Mouse (Mus musculus): ENCODE results near the gene Sox13. TPM values are rescaled to one million over a fixed set of nuclear protein-coding genes. Genes with fewer than 3 reads are reported as not detected.

The Sox13 gene
- total and polyA plus RNA-seq, 3 experiments: 0.34 to 1.4 (median 0.90) TPM

GRCm38 (mm10) chr1:133333937-133334336 is 90.2 kb downstream of the Sox13 start:
- Histone ChIP-seq H3K79me2 (replicated peaks; ENCODE audit: control insufficient read depth, extremely low read depth, insufficient read depth, poor library complexity, severe bottlenecking) (no peaks in the 10 kb centered on the region), H3K4me1 (ENCODE audit: control insufficient read depth in 1 of 2, insufficient read depth in 2 of 2) (no peaks in the 10 kb centered on the region), H3K4me2 (ENCODE audit: insufficient read depth, low read depth, poor library complexity, severe bottlenecking) (no peak overlapping the region), H3K36me3 (replicated peaks in 1 of 2; ENCODE audit: control insufficient read depth in 1 of 2, insufficient read depth in 1 of 2, low read length in 1 of 2) (no peaks in the 10 kb centered on the region), H3K9ac (ENCODE audit: insufficient read depth, low read depth) (no peak overlapping the region), H3K27me3 (replicated peaks) (peaks cover 68% of the 10 kb centered on the region), H3K9me3 (replicated peaks; ENCODE audit: low read length) (peaks cover 6% of the 10 kb centered on the region), H3K4me3 (replicated peaks in 1 of 3; ENCODE audit: low read depth in 2 of 3, low read length in 2 of 3, poor library complexity in 1 of 3) (no peak overlapping the region), H3K27ac (ENCODE audit: insufficient read depth, low read depth) (no peak overlapping the region)
- in situ Hi-C loops (cut with MboI; ENCODE audit: low pct_ligation_motif_present, low pct_unique_long_range_greater_than_20kb, low sequenced_read_pairs) (no loop called here), dilution Hi-C loops (cut with MboI; ENCODE audit: extremely low pct_ligation_motif_present, extremely low pct_unique_long_range_greater_than_20kb, low sequenced_read_pairs) (no loop called here)
- TF ChIP-seq JUN (IDR thresholded peaks at IDR 0.05; ENCODE audit: insufficient read depth, low read depth, low read length) (no peak), KAT2A (IDR thresholded peaks at IDR 0.05; ENCODE audit: insufficient replicate concordance, low read length) (no peak), RAD21 (IDR thresholded peaks at IDR 0.05; ENCODE audit: low read depth, low read length) (no peak), ZMIZ1 (IDR thresholded peaks at IDR 0.05; ENCODE audit: low read depth, low read length) (no peak), ZKSCAN1 (IDR thresholded peaks at IDR 0.05; ENCODE audit: borderline replicate concordance, low read depth, low read length) (no peak), BHLHE40 (IDR thresholded peaks at IDR 0.05; ENCODE audit: low read depth, low read length) (no peak), IRF4 (IDR thresholded peaks at IDR 0.05; ENCODE audit: low read depth, low read length) (no peak), SIN3A (IDR thresholded peaks at IDR 0.05; ENCODE audit: low read length) (no peak), MAX (IDR thresholded peaks at IDR 0.05; ENCODE audit: low read length) (no peak), NRF1 (IDR thresholded peaks at IDR 0.05; ENCODE audit: low read depth, low read length) (no peak), EP300 (IDR thresholded peaks at IDR 0.05; ENCODE audit: low read length) (no peak), MEF2A (IDR thresholded peaks at IDR 0.05; ENCODE audit: borderline replicate concordance, low read depth, low read length) (no peak), NELFE (IDR thresholded peaks at IDR 0.05; ENCODE audit: low read depth, low read length) (no peak), MXI1 (IDR thresholded peaks at IDR 0.05; ENCODE audit: low read depth, low read length) (no peak)
- DNase-seq (ENCODE audit: extremely low read depth): no peak

- Histone ChIP-seq H3K79me2 (replicated peaks; ENCODE audit: control insufficient read depth, extremely low read depth, insufficient read depth, poor library complexity, severe bottlenecking) (no peaks in the 10 kb centered on the region), H3K9me3 (replicated peaks; ENCODE audit: low read length) (peaks cover 6% of the 10 kb centered on the region), H3K4me1 (ENCODE audit: control insufficient read depth in 1 of 2, insufficient read depth in 2 of 2) (no peaks in the 10 kb centered on the region), H3K4me2 (ENCODE audit: insufficient read depth, low read depth, poor library complexity, severe bottlenecking) (no peak overlapping the region), H3K27ac (ENCODE audit: insufficient read depth, low read depth) (no peak overlapping the region), H3K27me3 (replicated peaks) (peaks cover 76% of the 10 kb centered on the region), H3K36me3 (replicated peaks in 1 of 2; ENCODE audit: control insufficient read depth in 1 of 2, insufficient read depth in 1 of 2, low read length in 1 of 2) (no peaks in the 10 kb centered on the region), H3K4me3 (replicated peaks in 1 of 3; ENCODE audit: low read depth in 2 of 3, low read length in 2 of 3, poor library complexity in 1 of 3) (no peak overlapping the region), H3K9ac (ENCODE audit: insufficient read depth, low read depth) (no peak overlapping the region)
- TF ChIP-seq CHD2 (IDR thresholded peaks at IDR 0.05; ENCODE audit: low read length) (no peak), USF2 (conservative IDR thresholded peaks at IDR 0.05; ENCODE audit: low read depth, low read length) (no peak), HCFC1 (IDR thresholded peaks at IDR 0.05; ENCODE audit: low read depth, low read length) (no peak), USF1 (IDR thresholded peaks at IDR 0.05; ENCODE audit: low read depth, low read length) (no peak)
- dilution Hi-C loops (cut with MboI; ENCODE audit: extremely low pct_ligation_motif_present, extremely low pct_unique_long_range_greater_than_20kb, low sequenced_read_pairs): no loop called here
- DNase-seq (ENCODE audit: extremely low read depth): no peak
- in situ Hi-C loops (cut with MboI; ENCODE audit: low pct_ligation_motif_present, low pct_unique_long_range_greater_than_20kb, low sequenced_read_pairs): no loop called here
Observed at GRCm38 (mm10) chr1:133332656-133333430, 91.3 kb downstream of the Sox13 start.

Other genes with a start within 250 kb of the Sox13 start
- gene Golt1a, start 114.6 kb downstream of the Sox13 start, total RNA-seq (2012; rRNA removed): not detected in 2 replicates
- gene Golt1a, start 114.6 kb downstream of the Sox13 start, total RNA-seq (2014; rRNA removed): not detected in 2 replicates
- gene Golt1a, start 114.6 kb downstream of the Sox13 start, polyA plus RNA-seq (2012; ENCODE audit: insufficient read length, low read depth): not detected in 2 replicates
- gene Kiss1, start 102.5 kb downstream of the Sox13 start, total RNA-seq (2012; rRNA removed): not detected in 2 replicates
- not detected in 2 replicates for gene Kiss1, start 102.5 kb downstream of the Sox13 start, total RNA-seq (2014; rRNA removed)
- gene Kiss1, start 102.5 kb downstream of the Sox13 start, polyA plus RNA-seq (2012; ENCODE audit: insufficient read length, low read depth): not detected in 2 replicates
- 0.08 TPM in 1 of 2 replicates, not detected in the other for gene Ren1, start 73.9 kb downstream of the Sox13 start, total RNA-seq (2012; rRNA removed)
- gene Ren1, start 73.9 kb downstream of the Sox13 start, total RNA-seq (2014; rRNA removed): not detected in 2 replicates
- not detected in 2 replicates for gene Ren1, start 73.9 kb downstream of the Sox13 start, polyA plus RNA-seq (2012; ENCODE audit: insufficient read length, low read depth)
- 0.17 and 0.30 TPM in 2 replicates for gene Etnk2, start 60.8 kb downstream of the Sox13 start, total RNA-seq (2012; rRNA removed)
- gene Etnk2, start 60.8 kb downstream of the Sox13 start, total RNA-seq (2014; rRNA removed): not detected in 2 replicates
- not detected in 2 replicates for gene Etnk2, start 60.8 kb downstream of the Sox13 start, polyA plus RNA-seq (2012; ENCODE audit: insufficient read length, low read depth)
- gene Snrpe, start 185.9 kb upstream of the Sox13 start, total RNA-seq (2012; rRNA removed): 405 and 498 TPM in 2 replicates
- gene Snrpe, start 185.9 kb upstream of the Sox13 start, total RNA-seq (2014; rRNA removed): 877 and 995 TPM in 2 replicates
- gene Snrpe, start 185.9 kb upstream of the Sox13 start, polyA plus RNA-seq (2012; ENCODE audit: insufficient read length, low read depth): 417 and 508 TPM in 2 replicates
- 4.4 and 5.3 TPM in 2 replicates for gene Zbed6, start 236.5 kb upstream of the Sox13 start, total RNA-seq (2012; rRNA removed)
- gene Zbed6, start 236.5 kb upstream of the Sox13 start, total RNA-seq (2014; rRNA removed): 1.6 and 1.7 TPM in 2 replicates
- gene Zbed6, start 236.5 kb upstream of the Sox13 start, polyA plus RNA-seq (2012; ENCODE audit: insufficient read length, low read depth): 2.9 and 3.7 TPM in 2 replicates
- 4.0 and 4.7 TPM in 2 replicates for gene Gm38394, start 236.9 kb upstream of the Sox13 start, total RNA-seq (2012; rRNA removed)
- gene Gm38394, start 236.9 kb upstream of the Sox13 start, total RNA-seq (2014; rRNA removed): 2.7 and 2.8 TPM in 2 replicates
- 6.3 and 8.2 TPM in 2 replicates for gene Gm38394, start 236.9 kb upstream of the Sox13 start, polyA plus RNA-seq (2012; ENCODE audit: insufficient read length, low read depth)

Data from CH12.LX (cell line).